Mouse (Mus musculus) liver, embryonic 14.5 days (tissue): Measurements from ENCODE around the gene Kank1. TPM values are rescaled to one million over a fixed set of nuclear protein-coding genes. Genes with fewer than 3 reads are reported as not detected.

Experiments
- ATAC-seq: fragments of 200-750 bp; cut with Nextera tagmentation; 2 replicates; pipeline ENCODE4 v1.8.0; 2017; ENCODE audit warnings: moderate number of reproducible peaks, mild to moderate bottlenecking, moderate library complexity; ENCODE audit not compliant: insufficient read depth
- DNase-seq, 3 experiments: peaks; one replicate each; pipeline ENCODE4 v3.0.0-alpha.2; 2012 to 2013; ENCODE audit warnings: low read depth in 3 of 3, low spot score in 3 of 3
- H3K27ac ChIP-seq: fragments of 300-500 bp; sonication (generic); 2 replicates; pipeline ENCODE4 v1.5.1; 2014; ENCODE audit warnings: moderate library complexity, mild to moderate bottlenecking, control low read depth, inconsistent platforms
- H3K27me3 ChIP-seq: fragments of 300-500 bp; sonication (generic); 2 replicates; pipeline ENCODE4 v1.6.1; 2014; ENCODE audit warnings: mild to moderate bottlenecking, low read length, moderate library complexity; ENCODE audit not compliant: control insufficient read depth, insufficient read depth
- H3K36me3 ChIP-seq: fragments of 300-500 bp; sonication (generic); replicated peaks from 2 replicates; pipeline ENCODE4 v1.6.1; 2014; ENCODE audit warnings: low read depth; ENCODE audit not compliant: control insufficient read depth, insufficient read depth
- H3K4me1 ChIP-seq, 2 experiments: fragments of 200-500 bp in 1 of 2; fragments of 300-500 bp in 1 of 2; sonication (generic) in 1 of 2; replicated peaks; 2 replicates each; pipeline ENCODE4 v1.6.1; 2012 to 2014; ENCODE audit warnings: antibody characterized with exemption in 1 of 2, inconsistent platforms in 1 of 2, low read length in 1 of 2; ENCODE audit not compliant: control insufficient read depth in 2 of 2, insufficient read depth in 2 of 2
- H3K4me2 ChIP-seq: fragments of 300-500 bp; sonication (generic); 2 replicates; pipeline ENCODE4 v1.6.1; 2014; ENCODE audit warnings: low read depth, mild to moderate bottlenecking, control low read depth, moderate library complexity
- H3K4me3 ChIP-seq, 2 experiments: fragments of 200-500 bp in 1 of 2; fragments of 300-500 bp in 1 of 2; sonication (generic) in 1 of 2; 2 replicates each; pipeline ENCODE4 v1.5.1; 2012 to 2014; ENCODE audit warnings: low read depth in 2 of 2, low read length in 2 of 2, mild to moderate bottlenecking in 2 of 2, control low read depth in 1 of 2, inconsistent platforms in 1 of 2, moderate library complexity in 1 of 2; ENCODE audit not compliant: insufficient read depth in 1 of 2
- H3K9ac ChIP-seq: fragments of 300-500 bp; sonication (generic); replicated peaks from 2 replicates; pipeline ENCODE4 v1.6.1; 2014; ENCODE audit warnings: mild to moderate bottlenecking, control low read depth, moderate library complexity
- H3K9me3 ChIP-seq: fragments of 300-500 bp; sonication (generic); 2 replicates; pipeline ENCODE4 v1.6.1; 2016; ENCODE audit warnings: low read length, mixed read lengths; ENCODE audit not compliant: control insufficient read depth
- CTCF ChIP-seq: IDR thresholded peaks from 2 replicates; pipeline ENCODE4 v1.5.1; 2016; ENCODE audit warnings: antibody characterized with exemption, low read depth, control low read depth
- EP300 ChIP-seq: IDR thresholded peaks from 2 replicates; pipeline ENCODE4 v1.6.1; 2016; ENCODE audit warnings: antibody characterized with exemption, low read depth
- WGBS: fragments of 180-500 bp; shearing (Covaris S2); extraction: QIAGEN DNeasy Blood & Tissue Kit; methylation state at CpG from one replicate; pipeline ENCODE4 v1.1.7; 2014; ENCODE audit not compliant: insufficient replicate concordance; 5-methylcytosine and 5-hydroxymethylcytosine counted together
- polyA plus RNA-seq, 2 experiments: library from polyadenylated mRNA; depleted of rRNA in 1 of 2; stranded (reverse) in 1 of 2; unstranded in 1 of 2; fragments of >200 nt; fragmentation: Nextera tagmentation in 1 of 2; extraction: Ambion mirVana in 1 of 2; gene quantifications; 2 replicates each; pipeline versions ENCODE4 v1.2.1 to v1.2.3; 2012 to 2014

The Kank1 gene
- polyA plus RNA-seq, 2 experiments, result 3.2 to 3.5 TPM

GRCm38 (mm10) chr19:25325113-25326001, 88.6 kb downstream of the Kank1 start:
- no peak overlapping the region for H3K4me3 ChIP-seq
- no peaks in the 10 kb centered on the region for H3K27me3 ChIP-seq
- no peaks in the 10 kb centered on the region for H3K36me3 ChIP-seq
- 0 out of 4 replicates have a peak, but pooled peaks cover 0 to 2% of the 10 kb centered on the region in 2 experiments for H3K4me1 ChIP-seq
- no peak overlapping the region for H3K27ac ChIP-seq
- 38% methylated on average over 9 of the region's 9 CpGs for WGBS
- H3K9me3 ChIP-seq, result no peaks in the 10 kb centered on the region
- ATAC-seq (no peak), DNase-seq (no peak)
- H3K4me2 ChIP-seq, result no peak overlapping the region
- no peak overlapping the region for H3K9ac ChIP-seq
- TF ChIP-seq CTCF, result no peak

- Histone ChIP-seq H3K27ac (no peak overlapping the region), H3K27me3 (no peaks in the 10 kb centered on the region), H3K9ac (no peak overlapping the region), H3K4me2 (no peak overlapping the region), H3K4me3 (no peak overlapping the region), H3K9me3 (no peaks in the 10 kb centered on the region), H3K4me1 (0 out of 4 replicates have a peak, but pooled peaks cover 0 to 2% of the 10 kb centered on the region in 2 experiments), H3K36me3 (no peaks in the 10 kb centered on the region)
- TF ChIP-seq EP300 (no peak), CTCF (no peak)
- ATAC-seq, result no peak
- 11% methylated on average over 4 of the region's 4 CpGs for WGBS
- no peak for DNase-seq
Observed at GRCm38 (mm10) chr19:25326002-25326300, 89.2 kb downstream of the Kank1 start.

- Histone ChIP-seq H3K9me3 (no peaks in the 10 kb centered on the region), H3K27ac (no peak overlapping the region), H3K9ac (no peak overlapping the region), H3K27me3 (no peaks in the 10 kb centered on the region), H3K4me2 (no peak overlapping the region), H3K36me3 (no peaks in the 10 kb centered on the region), H3K4me1 (0 out of 4 replicates have a peak, but pooled peaks cover 0 to 2% of the 10 kb centered on the region in 2 experiments), H3K4me3 (no peak overlapping the region)
- ATAC-seq, result no peak
- no peak for DNase-seq
- WGBS, result 52% methylated on average over 6 of the region's 6 CpGs
- TF ChIP-seq EP300 (no peak), CTCF (peak; percentile 35; the same call in 1 of the 2 replicates)
Observed at GRCm38 (mm10) chr19:25327633-25328032, 90.9 kb downstream of the Kank1 start.

- no peak for ATAC-seq
- TF ChIP-seq CTCF (peak; percentile 73), EP300 (no peak)
- no peak overlapping the region for H3K4me2 ChIP-seq
- H3K27me3 ChIP-seq, result no peaks in the 10 kb centered on the region
- H3K4me1 ChIP-seq, result peaks cover 0 to 4% of the 10 kb centered on the region in 2 experiments; a peak in 1 of 4 replicates
- H3K9me3 ChIP-seq, result no peaks in the 10 kb centered on the region
- no peak overlapping the region for H3K27ac ChIP-seq
- no peak overlapping the region for H3K9ac ChIP-seq
- 53% methylated on average over 3 of the region's 3 CpGs for WGBS
- H3K4me3 ChIP-seq, result no peak overlapping the region
- no peaks in the 10 kb centered on the region for H3K36me3 ChIP-seq
- DNase-seq, result peak in 1 of 3 experiments; percentile 16
Observed at GRCm38 (mm10) chr19:25334360-25334759, 97.6 kb downstream of the Kank1 start.

- Histone ChIP-seq H3K4me1 (peaks cover 3 to 14% of the 10 kb centered on the region in 2 experiments; a peak in 2 of 4 replicates), H3K4me2 (no peak overlapping the region), H3K27ac (no peak overlapping the region), H3K4me3 (no peak overlapping the region), H3K27me3 (no peaks in the 10 kb centered on the region), H3K9ac (no peak overlapping the region), H3K9me3 (no peaks in the 10 kb centered on the region), H3K36me3 (no peaks in the 10 kb centered on the region)
- 24% methylated on average over 8 of the region's 8 CpGs for WGBS
- ATAC-seq (peak; percentile 45; the same call in 1 of the 2 replicates), DNase-seq (no peak)
- TF ChIP-seq CTCF (no peak), EP300 (no peak)
Observed at GRCm38 (mm10) chr19:25336731-25337130, 100.0 kb downstream of the Kank1 start.
